Mouse (Mus musculus) kidney, postnatal 14 days (tissue): ENCODE results near the gene 5730522E02Rik.
"Not testable (repeated sequence)": the region's sequence is repeated elsewhere in the genome, so short reads cannot be mapped to it uniquely, and the experiment has no call there.

Experiments
- DNase-seq: peaks from one replicate; pipeline ENCODE4 v3.0.0; 2022; ENCODE audit warnings: mixed read lengths

5730522E02Rik gene

DNA sequence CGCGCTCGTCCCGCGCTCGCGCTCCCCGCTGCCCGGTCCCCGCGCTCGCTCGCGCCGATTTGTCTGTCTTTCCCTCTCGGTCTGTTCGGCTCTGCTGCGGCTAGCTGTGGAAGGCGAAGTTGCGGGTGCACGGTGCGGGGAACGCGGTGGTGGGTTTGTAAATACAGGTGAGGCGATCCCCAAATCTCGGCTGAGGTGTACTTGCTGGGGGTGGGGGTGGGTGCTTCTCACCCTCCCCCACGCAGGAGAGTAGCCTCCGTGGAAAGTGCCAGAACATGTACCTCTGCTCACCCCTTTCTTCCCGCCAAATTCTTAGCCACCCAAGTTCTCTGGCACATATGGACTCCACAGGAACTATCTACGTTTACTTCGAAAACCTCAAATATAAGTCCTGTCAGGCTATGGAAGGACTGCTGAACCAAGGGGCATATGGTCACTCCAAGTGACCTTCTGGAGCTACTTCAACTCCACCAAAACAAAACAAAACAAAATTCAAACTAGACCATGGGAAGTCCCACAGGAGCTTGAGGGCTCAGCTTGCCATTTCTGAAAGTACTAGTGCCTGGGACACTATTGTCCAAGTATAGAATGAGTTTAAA lies at the start of gene 5730522E02Rik:
Gene 5730522E02Rik (minus strand): TSS at position 182 of the 599 bp plus-strand sequence.
- DNase-seq: no peak

GRCm38 (mm10) chr11:26236540-26236939 lies 26.0 kb upstream of the 5730522E02Rik start:
- no peak for DNase-seq

DNA sequence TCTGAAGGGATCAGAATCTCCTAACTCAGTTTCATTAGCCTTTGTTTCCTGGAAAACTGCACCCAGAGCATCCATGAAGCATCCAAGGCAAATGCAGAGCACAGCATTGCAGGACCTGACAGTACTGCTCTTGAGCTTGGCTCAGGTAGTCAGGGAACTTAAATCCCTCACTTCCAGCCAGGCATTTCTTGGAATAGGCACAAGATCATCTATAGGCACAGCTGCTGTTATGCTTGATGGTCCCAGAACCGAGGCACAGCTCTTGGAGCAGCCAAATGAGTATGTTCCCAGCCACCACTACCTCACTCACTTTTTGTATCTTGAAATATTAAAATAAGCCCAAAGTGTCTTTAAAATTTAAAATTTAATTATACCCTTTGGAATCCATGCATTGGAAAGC lies 19.3 kb upstream of the 5730522E02Rik start:
- DNase-seq: no peak

GRCm38 (mm10) chr11:26213643-26214042 lies 3.1 kb upstream of the 5730522E02Rik start:
- DNase-seq: not testable (repeated sequence)

- DNase-seq: peak; percentile 83
Measured at GRCm38 (mm10) chr11:26209811-26210581, 567 bp downstream of the 5730522E02Rik start.

- no peak for DNase-seq
Measured at GRCm38 (mm10) chr11:26203466-26203865, 7.1 kb downstream of the 5730522E02Rik start.

- DNase-seq: no peak
Measured at GRCm38 (mm10) chr11:26202842-26203241, 7.7 kb downstream of the 5730522E02Rik start.

GRCm38 (mm10) chr11:26201778-26202097 lies 8.8 kb downstream of the 5730522E02Rik start:
- no peak for DNase-seq

DNA sequence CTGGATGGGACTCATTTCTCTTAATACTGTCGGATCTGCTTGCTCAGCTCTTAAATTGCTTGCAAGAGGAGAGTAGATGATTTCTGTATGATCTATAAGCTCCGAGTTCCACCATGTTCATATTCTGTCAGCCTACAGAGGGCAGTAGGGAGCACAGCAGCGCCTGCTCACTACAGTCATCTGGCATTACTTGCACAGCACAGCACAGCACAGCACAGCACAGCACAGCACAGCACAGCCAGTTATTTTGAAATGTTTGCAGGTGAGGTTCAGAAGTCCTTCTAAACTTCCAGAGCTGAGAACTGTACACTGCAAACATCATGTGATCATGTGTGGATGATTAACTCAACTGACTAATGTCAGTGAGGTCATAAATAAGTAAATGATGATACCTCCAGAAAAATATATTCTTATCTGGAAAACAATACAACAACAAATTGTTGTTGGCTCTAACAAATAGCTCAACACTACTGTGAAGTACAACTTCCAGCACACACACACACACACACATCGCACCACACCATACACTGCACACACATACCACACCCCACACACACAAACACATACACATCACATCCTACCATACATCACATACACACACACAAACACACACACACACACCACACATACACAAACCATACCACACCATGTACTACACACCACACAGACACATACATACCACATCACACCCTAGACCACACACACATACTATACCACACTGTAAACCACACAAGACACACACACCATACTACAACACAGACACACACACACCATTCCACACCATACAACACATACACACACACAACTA lies 9.4 kb downstream of the 5730522E02Rik start:
- peak; percentile 54 for DNase-seq

- no peak for DNase-seq
Measured at GRCm38 (mm10) chr11:26195468-26195867, 15.1 kb downstream of the 5730522E02Rik start.

DNA sequence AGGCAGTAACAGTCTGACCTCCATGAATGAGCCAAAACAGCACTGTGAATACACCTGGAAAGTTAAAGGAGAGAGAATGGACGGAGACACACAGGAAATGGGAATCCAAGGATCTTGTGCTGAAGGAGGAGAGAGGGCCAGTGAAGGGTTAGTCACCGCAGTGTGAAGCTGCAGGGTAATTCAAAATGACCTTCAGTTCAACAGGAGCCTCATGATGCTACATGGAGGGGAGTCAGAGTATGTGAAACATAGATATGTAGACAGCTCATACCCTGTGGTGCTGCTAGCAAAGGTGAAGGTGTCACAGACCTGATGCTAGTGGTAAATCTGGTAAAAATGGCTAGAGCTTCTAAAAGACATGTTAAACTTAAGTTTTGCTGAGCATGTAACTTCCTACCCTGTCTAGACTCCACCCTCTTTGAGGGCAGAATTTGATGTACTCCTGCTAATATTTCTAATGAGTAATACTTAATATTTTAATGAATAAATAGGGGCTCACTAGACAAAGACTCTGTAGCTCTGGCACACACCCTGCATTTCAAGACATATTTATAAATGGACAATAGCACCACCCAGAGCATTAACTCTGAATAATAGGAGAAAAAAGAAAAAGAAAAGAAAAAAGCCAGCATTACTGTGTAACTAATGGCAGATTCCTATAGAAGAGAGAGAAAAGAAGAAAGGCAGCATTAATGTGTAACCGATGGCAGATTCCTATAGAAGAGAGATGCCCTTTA lies 23.2 kb downstream of the 5730522E02Rik start:
- DNase-seq: no peak

- no peak for DNase-seq
Measured at GRCm38 (mm10) chr11:26170572-26170971, 40.0 kb downstream of the 5730522E02Rik start.

DNA sequence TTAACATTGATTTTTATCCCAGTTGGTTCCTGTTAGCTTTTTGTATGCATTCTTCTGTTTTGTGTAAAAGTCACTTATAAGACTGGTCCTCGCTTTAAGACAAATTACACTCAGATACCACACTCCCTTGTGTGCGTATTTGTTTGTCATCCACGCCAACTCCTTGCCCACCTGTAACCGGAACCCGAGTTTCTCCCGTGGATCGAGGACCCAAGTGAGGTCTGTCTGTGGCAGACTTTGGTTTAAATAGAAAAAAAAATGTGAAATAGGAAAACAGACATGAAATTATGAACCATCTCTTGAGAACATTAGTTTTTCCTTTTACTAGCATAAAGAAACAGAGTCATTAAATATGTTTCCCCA lies 43.0 kb downstream of the 5730522E02Rik start:
- no peak for DNase-seq

GRCm38 (mm10) chr11:26166966-26167608 lies 43.5 kb downstream of the 5730522E02Rik start:
- no peak for DNase-seq

- no peak for DNase-seq
Measured at GRCm38 (mm10) chr11:26164651-26165259, 45.8 kb downstream of the 5730522E02Rik start.

DNA sequence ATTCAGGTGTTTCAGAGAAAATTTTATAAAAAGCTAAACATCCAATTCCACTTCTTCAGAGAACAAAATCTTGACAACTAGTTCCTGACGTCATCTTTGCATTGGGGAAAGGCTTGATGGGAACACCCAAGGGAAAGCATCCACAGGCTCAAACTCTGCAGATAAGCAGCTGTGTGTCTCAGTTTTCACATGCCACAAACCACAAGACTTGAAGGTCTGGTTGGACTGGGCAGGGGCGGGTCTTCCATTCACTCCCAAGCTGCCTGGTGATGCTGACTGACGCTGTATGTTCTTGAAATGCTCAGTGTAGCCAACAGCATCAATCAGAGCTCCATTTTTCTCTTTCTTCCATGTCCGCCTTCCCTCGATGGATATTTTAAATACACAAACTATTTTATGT lies 49.2 kb downstream of the 5730522E02Rik start:
- no peak for DNase-seq

DNA sequence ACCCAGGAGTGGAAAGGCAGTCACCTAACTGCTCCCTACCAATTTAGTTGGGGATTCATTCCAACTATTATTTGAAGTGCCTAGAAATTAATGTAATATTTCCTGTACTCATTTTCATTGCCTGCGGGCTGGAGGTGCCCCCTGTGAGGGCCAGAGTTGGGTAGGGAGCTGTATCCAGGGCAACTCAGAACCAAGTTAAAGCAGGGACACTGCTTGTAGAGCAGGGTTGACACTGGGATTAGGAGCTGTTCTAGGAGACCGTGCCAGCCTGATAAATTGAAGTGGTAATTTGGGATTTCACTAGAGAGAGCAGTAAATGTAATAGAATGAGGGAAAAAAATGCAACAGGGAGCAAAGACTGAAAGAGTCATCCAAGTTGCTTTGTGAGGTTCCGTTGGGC lies 51.5 kb downstream of the 5730522E02Rik start:
- DNase-seq: no peak

- no peak for DNase-seq
Measured at GRCm38 (mm10) chr11:26140024-26140423, 70.5 kb downstream of the 5730522E02Rik start.

GRCm38 (mm10) chr11:26138013-26138412 lies 72.5 kb downstream of the 5730522E02Rik start:
- DNase-seq: no peak

DNA sequence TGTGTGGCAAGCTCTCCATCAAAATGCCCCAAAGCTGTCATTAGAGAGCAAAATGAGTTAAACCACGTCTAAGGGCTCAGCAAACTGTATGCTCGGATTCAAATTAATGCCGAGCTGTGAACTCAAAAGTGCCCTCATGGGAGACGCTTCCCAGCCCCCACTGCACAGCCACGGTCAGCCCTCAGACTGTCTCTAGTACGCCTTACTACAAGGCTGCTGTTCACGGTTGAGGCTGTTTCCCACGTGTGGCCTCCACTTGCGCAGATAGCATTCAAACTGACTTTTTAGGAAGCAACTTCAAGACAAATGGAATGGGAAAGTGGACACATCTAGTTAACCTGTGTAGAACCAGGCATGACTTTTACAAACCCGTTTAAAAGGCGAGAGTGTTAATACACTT lies 79.7 kb downstream of the 5730522E02Rik start:
- DNase-seq: no peak

DNA sequence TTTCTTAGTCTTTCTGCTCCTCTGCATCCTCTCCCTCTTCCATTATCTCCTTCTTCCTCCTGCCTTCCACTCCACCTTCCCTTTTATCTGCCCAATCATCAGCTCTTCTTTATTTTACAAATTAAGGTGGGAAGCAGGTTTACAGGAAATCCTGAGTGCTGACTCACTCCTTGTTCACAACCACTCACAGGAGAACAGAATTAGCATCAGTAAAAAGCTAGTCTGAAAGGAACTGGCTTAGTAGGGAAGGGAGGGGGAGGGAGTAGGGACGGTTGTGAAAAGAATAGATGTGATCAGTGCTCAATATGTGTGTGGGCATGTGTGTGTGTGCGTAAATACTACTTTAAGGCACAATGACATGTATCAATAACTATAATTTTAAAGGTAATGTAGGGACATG lies 81.5 kb downstream of the 5730522E02Rik start:
- DNase-seq: no peak

DNA sequence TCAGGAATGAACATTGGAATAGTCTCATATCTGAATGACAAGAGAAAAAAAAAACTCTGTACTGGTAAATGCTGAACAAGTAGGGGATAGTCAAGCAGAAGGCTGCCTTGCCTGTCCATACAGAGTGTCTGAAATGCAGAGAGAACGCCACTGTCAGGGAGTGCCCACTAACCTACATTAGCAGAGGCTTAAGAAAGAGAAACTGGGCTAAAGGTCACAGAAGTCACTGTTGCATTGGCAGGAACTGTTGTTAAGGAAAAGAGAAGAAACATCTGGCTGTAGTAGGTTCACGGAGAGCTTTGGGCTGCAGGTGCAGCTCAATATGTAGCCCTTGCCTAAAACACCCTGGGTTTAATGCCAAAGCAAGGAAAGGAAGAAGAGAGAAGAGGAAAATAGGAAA lies 82.2 kb downstream of the 5730522E02Rik start:
- no peak for DNase-seq
